Mouse (Mus musculus): Measurements from ENCODE around the gene Tomm40l.

The Tomm40l gene

DNA sequence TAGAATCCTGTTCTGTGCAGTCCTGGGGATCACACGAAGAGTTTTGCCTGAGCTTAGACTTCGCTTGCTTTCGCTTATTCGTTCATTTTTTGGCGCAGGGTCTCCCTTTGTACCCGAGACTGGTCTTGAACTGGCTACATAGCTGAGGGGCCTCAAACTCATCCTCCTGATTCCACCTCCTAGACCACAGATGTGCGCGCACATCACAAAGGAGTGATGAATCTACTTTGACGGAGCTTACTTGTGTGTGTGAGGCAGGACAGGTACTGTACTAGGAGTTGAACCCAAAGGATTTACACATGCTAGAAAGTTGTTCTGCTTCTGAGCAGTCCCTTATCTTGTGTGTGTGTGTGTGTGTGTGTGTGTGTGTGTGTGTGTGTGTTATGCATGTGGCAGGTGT is 31.5 kb downstream of the Tomm40l start:
- DNase-seq: no peak

GRCm38 (mm10) chr1:171189476-171190114 is 32.7 kb downstream of the Tomm40l start:
- no peak for DNase-seq

DNA sequence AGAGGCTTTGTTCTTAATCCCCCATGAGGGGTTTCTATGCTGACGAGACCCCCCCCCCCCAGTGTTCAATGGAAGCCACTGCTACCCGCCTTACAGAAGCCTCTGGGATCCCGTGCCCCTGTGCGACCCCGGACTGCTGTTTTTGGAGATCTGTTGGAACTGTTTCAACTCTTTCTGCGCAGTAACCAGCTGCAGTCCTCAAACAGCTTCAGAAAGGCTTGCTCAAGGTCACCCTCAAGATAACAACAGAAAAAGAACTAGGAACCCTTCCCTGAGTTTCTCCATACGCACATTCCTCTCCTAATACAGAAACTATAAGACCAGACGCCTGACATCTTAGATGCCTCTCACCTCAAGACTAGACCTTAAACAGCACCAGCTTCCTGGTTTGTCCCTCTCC is 33.3 kb downstream of the Tomm40l start:
- no peak for DNase-seq

- no peak for DNase-seq
These were observed 34.2 kb downstream of the Tomm40l start for GRCm38 (mm10) chr1:171187851-171188700.

- DNase-seq: no peak
These were observed 36.7 kb downstream of the Tomm40l start for GRCm38 (mm10) chr1:171185655-171186054.

DNA sequence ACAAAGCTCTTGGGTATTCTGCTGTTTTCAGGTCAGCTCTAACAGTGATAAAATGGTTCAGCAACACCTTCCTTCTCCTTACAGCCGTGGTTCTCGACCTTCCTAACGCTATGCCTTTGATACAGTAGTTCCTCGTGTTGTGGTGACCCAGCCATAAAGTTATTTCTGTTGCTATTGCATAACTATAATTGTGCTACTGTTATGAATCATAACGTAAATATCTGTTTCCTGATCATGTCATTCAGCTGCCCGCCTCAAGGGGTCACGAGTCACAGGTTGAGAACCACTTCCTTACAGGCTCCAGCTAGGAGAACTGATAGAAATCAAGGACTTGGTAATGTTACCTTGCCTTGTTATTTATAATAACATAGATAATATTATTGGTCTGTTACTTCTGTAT is 38.0 kb downstream of the Tomm40l start:
- DNase-seq: peak; percentile 18

DNA sequence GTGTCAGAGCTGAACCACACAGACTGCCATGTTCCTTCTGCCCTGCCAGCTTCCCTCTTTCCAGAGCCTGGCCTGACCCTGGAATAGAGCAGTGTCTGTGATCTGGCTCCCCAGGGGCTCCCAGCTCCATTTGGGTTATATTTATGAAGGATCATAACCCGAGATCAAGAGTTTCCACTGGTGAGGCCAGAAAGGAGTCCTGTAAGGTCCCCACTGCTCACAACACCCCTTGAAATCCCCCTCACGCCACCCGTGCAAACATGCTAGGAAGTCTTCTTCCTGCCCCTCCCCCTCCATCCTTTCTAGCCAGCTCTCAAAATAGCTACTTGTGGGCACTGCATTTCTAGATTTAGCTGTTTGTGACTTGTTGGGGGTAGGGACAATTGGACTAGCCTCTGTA is 38.7 kb downstream of the Tomm40l start:
- no peak for DNase-seq

- no peak for DNase-seq
These were observed 39.3 kb downstream of the Tomm40l start for GRCm38 (mm10) chr1:171183025-171183424.

GRCm38 (mm10) chr1:171179487-171180171 is 42.7 kb downstream of the Tomm40l start:
- DNase-seq: no peak

- no peak for DNase-seq
These were observed 49.5 kb downstream of the Tomm40l start for GRCm38 (mm10) chr1:171172779-171173178.

DNA sequence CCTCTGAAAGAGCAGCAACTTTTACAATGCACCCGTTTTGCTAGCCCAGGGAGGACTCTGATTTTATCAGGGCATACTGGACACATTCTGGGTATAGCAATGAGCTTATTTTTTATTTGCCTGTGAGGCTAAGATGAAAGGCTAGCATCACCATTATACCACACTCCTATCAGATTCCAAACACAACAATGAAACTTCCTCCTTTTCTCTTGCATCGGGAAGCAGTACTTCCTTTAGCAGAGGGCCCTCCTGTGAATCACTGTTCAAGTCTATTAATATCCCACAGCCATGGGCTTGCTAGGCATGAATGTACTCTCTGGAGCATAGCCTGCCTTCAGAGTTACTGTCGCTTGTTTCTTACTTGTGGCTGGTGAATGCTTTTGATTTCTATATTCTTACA is 51.2 kb downstream of the Tomm40l start:
- no peak for DNase-seq

DNA sequence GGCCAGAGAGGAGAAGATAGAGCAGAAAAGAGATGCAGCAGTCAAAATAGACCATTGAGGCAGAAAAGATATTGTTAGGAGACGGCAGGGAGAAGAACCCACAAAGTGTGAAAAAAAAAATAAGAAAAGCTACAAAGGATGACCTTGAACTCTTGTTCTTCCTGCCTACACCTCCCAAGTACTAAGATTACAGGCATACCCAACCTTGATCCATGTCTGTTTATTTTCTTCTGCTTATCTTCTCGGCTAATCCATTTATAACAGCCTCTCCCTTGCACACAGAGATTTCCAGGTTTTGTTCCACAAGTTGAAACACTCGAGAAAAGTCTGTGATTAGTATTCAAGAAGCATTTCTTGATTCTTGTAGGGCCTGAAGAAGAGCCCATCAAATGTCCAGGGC is 52.4 kb downstream of the Tomm40l start:
- no peak for DNase-seq

GRCm38 (mm10) chr1:171168906-171169305 is 53.4 kb downstream of the Tomm40l start:
- no peak for DNase-seq
